Comparison of ENCODE assay signal across 8 mouse cellular contexts in the genomic region with DNA sequence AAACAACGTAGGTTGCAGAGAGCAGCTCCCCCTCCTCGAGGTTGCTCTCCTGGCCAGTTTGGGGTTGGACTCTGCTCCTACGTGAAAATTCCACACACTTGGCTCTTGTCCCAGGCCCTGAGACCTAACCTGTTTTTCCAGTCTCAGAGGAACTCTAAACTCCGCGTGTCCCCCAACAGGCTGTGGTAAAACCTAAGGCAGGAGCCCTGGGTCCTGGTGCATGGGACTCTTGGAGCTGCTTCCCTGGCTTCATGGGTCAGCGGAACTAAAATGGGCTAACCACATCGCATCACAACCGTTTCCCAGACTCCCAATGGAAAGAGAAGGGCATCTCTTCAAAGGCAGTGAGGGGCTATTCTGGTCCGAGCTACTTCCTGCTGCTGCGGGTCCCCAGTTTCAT. TPM values are rescaled to one million over a fixed set of nuclear protein-coding genes. Genes with fewer than 3 reads are reported as not detected.
A peak's percentile ranks its signal among the peaks of the same experiment; 100 is the strongest.
DNase-seq lines count a peak whose midpoint lies in the region; ATAC-seq and TF ChIP-seq lines count a peak whose summit lies in the region.

No protein-coding gene starts in this region.

- TF ChIP-seq CTCF in gastrocnemius, adult 2 months (IDR thresholded peaks at IDR 0.05) = no peak
- TF ChIP-seq CTCF in bone marrow macrophage, adult 2 months (IDR thresholded peaks at IDR 0.05; ENCODE audit: low read depth, low read length) = no peak
- TF ChIP-seq CTCF in hindbrain, postnatal 0 days (IDR thresholded peaks at IDR 0.05; ENCODE audit: low read depth) = no peak

- no peaks in the 10 kb centered on the region for H3K9me3 ChIP-seq in hindbrain, postnatal 0 days (ENCODE audit: low read length)
- H3K9me3 ChIP-seq in liver, embryonic 13.5 days (replicated peaks) = no peaks in the 10 kb centered on the region

- peak overlapping the region; percentile 60 for H3ac ChIP-seq in myocyte (ENCODE audit: control insufficient read depth, insufficient read length)

- no peaks in the 10 kb centered on the region for H3K27me3 ChIP-seq in hindbrain, postnatal 0 days (ENCODE audit: insufficient read depth, low read length)
- no peaks in the 10 kb centered on the region for H3K27me3 ChIP-seq in liver, embryonic 13.5 days
- H3K27me3 ChIP-seq in myocyte (ENCODE audit: control insufficient read depth, insufficient read depth, insufficient read length) = no peaks in the 10 kb centered on the region

- peak overlapping the region; percentile 88 for H3K4me3 ChIP-seq in gastrocnemius, adult 2 months
- H3K4me3 ChIP-seq in bone marrow macrophage, adult 2 months (ENCODE audit: insufficient read depth, low read length) = peak overlapping the region; percentile 98
- H3K4me3 ChIP-seq in hindbrain, postnatal 0 days (ENCODE audit: low read length) = peak overlapping the region; percentile 88
- H3K4me3 ChIP-seq in liver, embryonic 13.5 days (replicated peaks) = peak overlapping the region; percentile 80
- H3K4me3 ChIP-seq in myocyte = peak overlapping the region; percentile 71

- intact Hi-C loops in gastrocnemius, adult 2 months (cut with DNase I) = no loop called here
- intact Hi-C loops in left cerebral cortex, postnatal 25 days (cut with DNase I) = no loop called here

- peaks cover 15% of the 10 kb centered on the region for H3K36me3 ChIP-seq in hindbrain, postnatal 0 days (ENCODE audit: insufficient read depth, low read length)
- peaks cover 62% of the 10 kb centered on the region for H3K36me3 ChIP-seq in liver, embryonic 13.5 days
- H3K36me3 ChIP-seq in myocyte (ENCODE audit: control insufficient read depth, insufficient read depth) = no peaks in the 10 kb centered on the region

- ATAC-seq in hindbrain, postnatal 0 days = no peak; the same call in 1 of the 2 replicates
- peak; percentile 18 for ATAC-seq in liver, embryonic 13.5 days (ENCODE audit: low read depth)

- H3K27ac ChIP-seq in gastrocnemius, adult 2 months = peak overlapping the region; percentile 91
- H3K27ac ChIP-seq in bone marrow macrophage, adult 2 months (ENCODE audit: insufficient read depth, low read depth, low read length) = no peak overlapping the region
- peak overlapping the region; percentile 90; the same call in 1 of the 2 replicates for H3K27ac ChIP-seq in hindbrain, postnatal 0 days
- 0 out of 2 replicates have a peak overlapping the region, but pooled peaks have one; percentile 31 for H3K27ac ChIP-seq in liver, embryonic 13.5 days

- TF ChIP-seq POLR2A in bone marrow macrophage, adult 2 months (IDR thresholded peaks at IDR 0.05; ENCODE audit: borderline replicate concordance, low read depth, low read length) = no peak
- TF ChIP-seq POLR2A in myocyte (IDR thresholded peaks at IDR 0.05; ENCODE audit: insufficient read length, low read depth) = no peak

- WGBS in hindbrain, postnatal 0 days = 2% methylated on average over 10 of the region's 10 CpGs
- WGBS in liver, embryonic 13.5 days (ENCODE audit: insufficient replicate concordance) = 5% methylated on average over 10 of the region's 10 CpGs

- peak overlapping the region; percentile 93 for H3K9ac ChIP-seq in hindbrain, postnatal 0 days (replicated peaks; ENCODE audit: low read length)
- peak overlapping the region; percentile 84 for H3K9ac ChIP-seq in liver, embryonic 13.5 days

- peaks cover 8% of the 10 kb centered on the region for H3K79me2 ChIP-seq in myocyte (ENCODE audit: control insufficient read depth, insufficient read depth)

- peaks cover 11% of the 10 kb centered on the region for H3K4me1 ChIP-seq in bone marrow macrophage, adult 2 months (ENCODE audit: control insufficient read depth, insufficient read depth, low read length)
- peaks cover 12% of the 10 kb centered on the region for H3K4me1 ChIP-seq in hindbrain, postnatal 0 days (ENCODE audit: insufficient read depth, low read length)
- peaks cover 22% of the 10 kb centered on the region for H3K4me1 ChIP-seq in liver, embryonic 13.5 days (replicated peaks)

- H3K4me2 ChIP-seq in hindbrain, postnatal 0 days (ENCODE audit: low read depth, low read length) = peak overlapping the region; percentile 76
- H3K4me2 ChIP-seq in liver, embryonic 13.5 days = peak overlapping the region; percentile 81
- H3K4me2 ChIP-seq in myocyte (ENCODE audit: low read depth) = peak overlapping the region; percentile 92

- no peak for DNase-seq in gastrocnemius, adult 2 months
- DNase-seq in gastrocnemius, postnatal 25 days = no peak
- DNase-seq in hindbrain, postnatal 0 days (ENCODE audit: low spot score) = no peak
- no peak for DNase-seq in liver, embryonic 13.5 days
- DNase-seq in left cerebral cortex, postnatal 25 days (ENCODE audit: low spot score in 2 of 2) = no peak
- DNase-seq in layer of hippocampus, adult 11-12 months (ENCODE audit: low spot score) = no peak

TF ChIP-seq in myocyte, 11 proteins besides CTCF, POLR2A, EP300 and RAD21:
- no peak for TF ChIP-seq E2F4 (IDR thresholded peaks at IDR 0.05; ENCODE audit: insufficient read depth)
- no peak for TF ChIP-seq TCF12 (IDR thresholded peaks at IDR 0.05; ENCODE audit: insufficient read depth, poor library complexity, severe bottlenecking)
- TF ChIP-seq CEBPB (IDR thresholded peaks at IDR 0.05; ENCODE audit: insufficient read depth, poor library complexity, severe bottlenecking) = no peak

RNA-seq across cellular contexts. Expression of a gene that starts 1.9 kb away (rescaled TPM):
- total RNA-seq in gastrocnemius, adult 2 months (2021) = 10 to 100 TPM; 10.8 to 12.6 TPM
- 10 to 100 TPM; 13.2 to 17.1 TPM for total RNA-seq in gastrocnemius, postnatal 25 days (2021)
- polyA plus RNA-seq in bone marrow macrophage, adult 2 months (2012; ENCODE audit: insufficient read depth, insufficient read length, missing spikeins) = 49.0 and 50.5 TPM in 2 replicates
- 69.0 and 84.4 TPM in 2 replicates for total RNA-seq in hindbrain, postnatal 0 days (2014; rRNA removed)
- polyA plus RNA-seq in hindbrain, postnatal 0 days (2015; fragmentation: Nextera tagmentation; extraction: Ambion mirVana) = 99.9 and 110 TPM in 2 replicates
- polyA plus RNA-seq in liver, embryonic 13.5 days (2015; fragmentation: Nextera tagmentation; extraction: Ambion mirVana) = 32.6 and 35.2 TPM in 2 replicates
- 37.8 TPM for polyA plus RNA-seq in myocyte (2012; fragmentation: generic; extraction: Trizol)
- total RNA-seq in left cerebral cortex, postnatal 25 days (2021) = 10 to 100 TPM; 50.2 to 59.7 TPM

RNA-seq across cellular contexts. Expression of a gene that starts 48.2 kb away (rescaled TPM):
- 10 to 100 TPM; 59.2 to 67.0 TPM for total RNA-seq in gastrocnemius, adult 2 months (2021)
- 10 to 100 TPM; 50.7 to 56.3 TPM for total RNA-seq in gastrocnemius, postnatal 25 days (2021)
- polyA plus RNA-seq in bone marrow macrophage, adult 2 months (2012; ENCODE audit: insufficient read depth, insufficient read length, missing spikeins) = 3.7 and 4.0 TPM in 2 replicates
- 16.0 and 18.7 TPM in 2 replicates for total RNA-seq in hindbrain, postnatal 0 days (2014; rRNA removed)
- polyA plus RNA-seq in hindbrain, postnatal 0 days (2015; fragmentation: Nextera tagmentation; extraction: Ambion mirVana) = 20.9 and 22.4 TPM in 2 replicates
- 18.4 and 21.6 TPM in 2 replicates for polyA plus RNA-seq in liver, embryonic 13.5 days (2015; fragmentation: Nextera tagmentation; extraction: Ambion mirVana)
- 3.3 TPM for polyA plus RNA-seq in myocyte (2012; fragmentation: generic; extraction: Trizol)
- 10 to 100 TPM; 43.4 to 46.0 TPM for total RNA-seq in left cerebral cortex, postnatal 25 days (2021)
